Mouse (Mus musculus): Measurements from ENCODE around the gene Stmnd1. TPM values are rescaled to one million over a fixed set of nuclear protein-coding genes. Genes with fewer than 3 reads are reported as not detected.

Stmnd1 gene
- total and polyA plus RNA-seq, 2 experiments from 2014 or later: not detected

DNA sequence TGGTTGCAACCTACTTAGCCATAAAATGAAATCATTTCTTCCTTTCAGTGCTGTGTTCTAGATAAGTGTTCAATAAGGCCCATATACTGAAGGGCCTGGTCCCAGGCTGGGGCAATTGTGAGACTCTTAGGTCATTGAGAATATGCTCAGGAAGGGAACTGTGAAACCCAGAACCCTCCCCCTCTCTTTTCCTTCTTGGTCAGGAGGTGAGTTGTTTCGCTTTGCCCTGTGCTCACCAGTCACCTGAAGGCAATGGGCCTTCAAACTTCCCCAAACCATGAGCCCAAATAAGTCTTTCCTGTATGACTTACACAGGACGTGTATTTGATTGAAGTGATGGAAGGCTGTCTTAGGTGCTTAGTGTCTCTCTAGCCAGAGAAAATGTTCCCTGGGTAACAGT, 64.3 kb downstream of the Stmnd1 start:
- Histone ChIP-seq H3K4me2 (ENCODE audit: low read depth, low read length, poor library complexity, severe bottlenecking) (no peak overlapping the region), H3K27ac (ENCODE audit: low read depth, low read length) (no peak overlapping the region), H3K27me3 (ENCODE audit: insufficient read depth, low read length) (no peaks in the 10 kb centered on the region), H3K4me1 (ENCODE audit: insufficient read depth, low read length) (no peaks in the 10 kb centered on the region), H3K9me3 (ENCODE audit: low read length) (no peaks in the 10 kb centered on the region), H3K4me3 (ENCODE audit: low read depth, low read length) (no peak overlapping the region), H3K36me3 (ENCODE audit: insufficient read depth, low read length) (no peaks in the 10 kb centered on the region), H3K9ac (replicated peaks; ENCODE audit: low read length, poor library complexity, severe bottlenecking) (no peak overlapping the region)
- ATAC-seq (ENCODE audit: low FRiP score) (no peak), DNase-seq (ENCODE audit: low spot score) (no peak)
- no peak for TF ChIP-seq CTCF (IDR thresholded peaks at IDR 0.05)
- 92% methylated on average over 2 of the region's 2 CpGs for WGBS

DNA sequence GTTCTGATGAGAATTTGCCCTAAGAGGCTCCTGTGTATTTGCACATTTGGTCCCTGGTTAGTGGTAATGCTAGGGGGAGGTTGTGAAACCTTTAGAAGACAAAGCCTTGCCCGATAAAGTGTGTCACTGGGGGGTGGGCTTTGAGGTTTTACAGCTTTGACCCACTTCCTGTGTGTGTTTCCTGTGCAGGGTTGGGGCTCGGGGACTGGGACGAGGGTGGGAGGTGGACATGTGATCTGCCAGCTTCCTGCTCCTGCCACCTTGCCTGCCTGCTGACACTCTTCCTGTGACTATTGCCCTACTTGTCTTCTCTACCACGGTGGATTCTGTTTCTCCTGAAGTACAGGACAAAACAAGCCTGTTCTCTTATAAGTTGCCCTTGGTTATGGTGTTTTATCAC, 66.4 kb downstream of the Stmnd1 start:
- Histone ChIP-seq H3K27me3 (ENCODE audit: insufficient read depth, low read length) (no peaks in the 10 kb centered on the region), H3K4me3 (ENCODE audit: low read depth, low read length) (no peak overlapping the region), H3K36me3 (ENCODE audit: insufficient read depth, low read length) (no peaks in the 10 kb centered on the region), H3K4me1 (ENCODE audit: insufficient read depth, low read length) (no peaks in the 10 kb centered on the region), H3K9me3 (ENCODE audit: low read length) (no peaks in the 10 kb centered on the region), H3K27ac (ENCODE audit: low read depth, low read length) (no peak overlapping the region), H3K4me2 (ENCODE audit: low read depth, low read length, poor library complexity, severe bottlenecking) (no peak overlapping the region), H3K9ac (replicated peaks; ENCODE audit: low read length, poor library complexity, severe bottlenecking) (no peak overlapping the region)
- no peak for ATAC-seq (ENCODE audit: low FRiP score)
- WGBS: 76% methylated on average over 4 of the region's 4 CpGs
- no peak for TF ChIP-seq CTCF (IDR thresholded peaks at IDR 0.05)
- DNase-seq (ENCODE audit: low spot score): no peak

DNA sequence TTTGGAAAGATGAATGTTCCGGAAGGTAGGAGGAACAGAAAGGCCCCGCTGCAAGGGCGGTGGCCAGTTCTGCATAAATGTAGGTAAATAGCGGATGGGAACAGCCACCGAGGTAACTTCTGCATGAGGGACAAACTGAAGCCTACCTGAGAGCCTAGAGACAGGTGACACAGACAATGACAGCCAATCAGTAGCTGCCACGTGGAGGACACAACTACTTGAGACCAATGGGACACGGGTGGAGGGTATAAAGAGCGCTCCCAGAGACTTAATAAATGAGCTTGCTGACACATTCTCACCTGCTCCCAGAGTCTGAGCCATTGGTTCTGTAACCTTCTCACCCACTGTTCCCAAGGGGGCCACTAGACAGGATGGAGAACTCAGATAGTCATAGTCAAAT, 67.1 kb downstream of the Stmnd1 start:
- Histone ChIP-seq H3K27ac (ENCODE audit: low read depth, low read length) (no peak overlapping the region), H3K27me3 (ENCODE audit: insufficient read depth, low read length) (no peaks in the 10 kb centered on the region), H3K4me2 (ENCODE audit: low read depth, low read length, poor library complexity, severe bottlenecking) (no peak overlapping the region), H3K4me1 (ENCODE audit: insufficient read depth, low read length) (no peaks in the 10 kb centered on the region), H3K36me3 (ENCODE audit: insufficient read depth, low read length) (no peaks in the 10 kb centered on the region), H3K9ac (replicated peaks; ENCODE audit: low read length, poor library complexity, severe bottlenecking) (no peak overlapping the region), H3K4me3 (ENCODE audit: low read depth, low read length) (no peak overlapping the region), H3K9me3 (ENCODE audit: low read length) (no peaks in the 10 kb centered on the region)
- TF ChIP-seq CTCF (IDR thresholded peaks at IDR 0.05): no peak
- DNase-seq (ENCODE audit: low spot score): no peak
- no peak for ATAC-seq (ENCODE audit: low FRiP score)
- 95% methylated on average over 8 of the region's 8 CpGs for WGBS

DNA sequence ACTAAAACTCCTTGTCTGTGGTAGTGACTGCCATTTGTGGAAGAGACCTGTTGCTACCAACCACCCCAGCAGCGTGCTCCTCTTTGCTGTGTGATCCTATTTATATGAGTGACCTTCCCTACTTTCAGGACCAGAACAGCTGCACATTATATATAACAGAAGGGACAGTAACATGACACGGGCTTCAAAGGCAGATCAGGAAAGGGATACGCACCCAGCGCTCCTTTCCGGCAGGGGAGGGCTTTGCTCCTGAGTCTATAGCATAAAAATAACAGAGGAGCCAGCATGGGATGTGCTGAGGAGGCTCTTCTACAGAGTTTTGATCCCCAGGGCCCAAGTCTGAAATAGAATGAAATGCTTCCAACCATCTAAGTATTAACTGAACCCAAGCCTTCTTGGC, 67.9 kb downstream of the Stmnd1 start:
- Histone ChIP-seq H3K27ac (ENCODE audit: low read depth, low read length) (no peak overlapping the region), H3K9ac (replicated peaks; ENCODE audit: low read length, poor library complexity, severe bottlenecking) (no peak overlapping the region), H3K4me2 (ENCODE audit: low read depth, low read length, poor library complexity, severe bottlenecking) (no peak overlapping the region), H3K9me3 (ENCODE audit: low read length) (no peaks in the 10 kb centered on the region), H3K4me3 (ENCODE audit: low read depth, low read length) (no peak overlapping the region), H3K4me1 (ENCODE audit: insufficient read depth, low read length) (no peaks in the 10 kb centered on the region), H3K36me3 (ENCODE audit: insufficient read depth, low read length) (no peaks in the 10 kb centered on the region), H3K27me3 (ENCODE audit: insufficient read depth, low read length) (no peaks in the 10 kb centered on the region)
- DNase-seq (ENCODE audit: low spot score) (no peak), ATAC-seq (ENCODE audit: low FRiP score) (no peak)
- 79% methylated on average over 5 of the region's 5 CpGs for WGBS
- TF ChIP-seq CTCF (IDR thresholded peaks at IDR 0.05): no peak

DNA sequence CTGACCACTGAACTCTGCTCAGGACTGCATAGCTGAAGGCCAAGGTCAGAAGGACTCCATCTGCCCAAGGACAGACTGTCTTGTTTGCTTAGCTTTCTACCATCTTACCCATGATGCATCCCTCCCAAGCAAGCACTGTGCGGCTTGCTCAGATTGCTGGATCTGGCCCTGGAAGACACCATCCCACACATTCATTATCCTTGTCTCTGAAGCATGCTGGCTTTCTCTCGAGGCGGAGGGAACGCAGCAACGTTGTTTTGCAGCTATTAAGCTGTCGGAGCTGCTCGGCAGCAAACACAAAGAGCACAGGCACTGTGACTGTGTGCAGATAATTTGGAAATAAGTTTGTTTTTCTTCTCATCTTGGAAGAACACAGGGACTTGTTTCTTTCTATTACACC, 69.7 kb downstream of the Stmnd1 start:
- Histone ChIP-seq H3K36me3 (ENCODE audit: insufficient read depth, low read length) (no peaks in the 10 kb centered on the region), H3K27ac (ENCODE audit: low read depth, low read length) (no peak overlapping the region), H3K4me3 (ENCODE audit: low read depth, low read length) (no peak overlapping the region), H3K9ac (replicated peaks; ENCODE audit: low read length, poor library complexity, severe bottlenecking) (no peak overlapping the region), H3K27me3 (ENCODE audit: insufficient read depth, low read length) (no peaks in the 10 kb centered on the region), H3K4me2 (ENCODE audit: low read depth, low read length, poor library complexity, severe bottlenecking) (no peak overlapping the region), H3K4me1 (ENCODE audit: insufficient read depth, low read length) (no peaks in the 10 kb centered on the region), H3K9me3 (ENCODE audit: low read length) (no peaks in the 10 kb centered on the region)
- no peak for DNase-seq (ENCODE audit: low spot score)
- WGBS: 76% methylated on average over 7 of the region's 7 CpGs
- ATAC-seq (ENCODE audit: low FRiP score): no peak
- TF ChIP-seq CTCF (IDR thresholded peaks at IDR 0.05): no peak

DNA sequence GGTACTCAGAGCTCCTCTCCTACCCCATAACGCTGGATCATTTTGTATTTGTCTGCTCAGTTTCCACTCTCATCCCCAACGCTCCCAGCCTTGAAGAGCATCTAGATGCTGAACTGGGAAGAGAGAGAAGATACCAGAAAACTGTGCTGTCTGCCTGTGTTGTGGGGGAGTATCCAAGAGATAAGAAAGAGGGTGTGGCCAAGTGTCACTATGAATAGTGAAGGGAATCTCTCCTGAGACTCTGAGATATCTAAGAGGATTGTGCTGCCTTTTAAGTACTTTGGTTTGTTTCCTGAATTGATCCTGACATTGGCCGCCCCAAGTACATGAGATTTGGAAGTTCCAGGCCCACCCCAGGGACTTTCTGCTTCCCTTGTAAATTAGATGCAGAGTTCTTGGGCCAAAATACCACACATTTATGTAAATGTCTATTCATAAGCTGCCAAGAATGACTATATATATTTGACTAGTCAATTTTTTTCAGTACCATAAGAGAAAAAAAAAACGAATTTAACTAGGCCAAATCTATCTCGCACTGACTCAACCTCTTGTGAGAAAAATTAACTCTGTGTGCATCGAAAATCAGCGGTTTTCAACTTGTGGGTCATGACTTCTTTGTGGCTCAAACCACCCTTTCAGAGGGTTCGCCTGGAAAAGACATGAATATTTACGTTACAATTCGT, 73.5 kb downstream of the Stmnd1 start:
- DNase-seq (ENCODE audit: low spot score): no peak
- no peak for ATAC-seq (ENCODE audit: low FRiP score)
- no peaks in the 10 kb centered on the region for H3K36me3 ChIP-seq (ENCODE audit: insufficient read depth, low read length)
- H3K9ac ChIP-seq (replicated peaks; ENCODE audit: low read length, poor library complexity, severe bottlenecking): no peak overlapping the region
- H3K27ac ChIP-seq (ENCODE audit: low read depth, low read length): no peak overlapping the region
- H3K4me2 ChIP-seq (ENCODE audit: low read depth, low read length, poor library complexity, severe bottlenecking): no peak overlapping the region
- no peaks in the 10 kb centered on the region for H3K27me3 ChIP-seq (ENCODE audit: insufficient read depth, low read length)
- no peaks in the 10 kb centered on the region for H3K4me1 ChIP-seq (ENCODE audit: insufficient read depth, low read length)
- no peak overlapping the region for H3K4me3 ChIP-seq (ENCODE audit: low read depth, low read length)
- 86% methylated on average over 10 of the region's 10 CpGs for WGBS
- TF ChIP-seq CTCF (IDR thresholded peaks at IDR 0.05): no peak
- H3K9me3 ChIP-seq (ENCODE audit: low read length): no peaks in the 10 kb centered on the region

Measured in midbrain, postnatal 0 days (tissue).